Mouse (Mus musculus): ENCODE measurements around the gene Traf2. TPM values are rescaled to one million over a fixed set of nuclear protein-coding genes. Genes with fewer than 3 reads are reported as not detected.

The Traf2 gene
- 106 TPM for polyA plus RNA-seq (2017; shearing (Covaris generic))

GRCm38 (mm10) chr2:25546811-25547491 lies at the start of gene Traf2:
Gene Traf2 (minus strand): TSS chr2:25546940.

GRCm38 (mm10) chr2:25581294-25581864 lies 34.6 kb upstream of the Traf2 start, which contains the start of gene Ajm1:
Gene Ajm1 (minus strand): TSS chr2:25581757.

GRCm38 (mm10) chr2:25574579-25575431 lies 28.1 kb upstream of the Traf2 start, which contains the start of the genes Mamdc4 and Phpt1:
Gene Mamdc4 (minus strand): TSS chr2:25574845.
Gene Phpt1 (minus strand): TSS chr2:25575224.

GRCm38 (mm10) chr2:25557221-25557963 lies 10.7 kb upstream of the Traf2 start, which contains the start of gene Edf1:
Gene Edf1 (plus strand): TSS chr2:25557847.

GRCm38 (mm10) chr2:25501593-25502486 lies 44.9 kb downstream of the Traf2 start, which contains the start of gene C8g:
Gene C8g (minus strand): TSS chr2:25501719.

GRCm38 (mm10) chr2:25500576-25501405 lies 45.9 kb downstream of the Traf2 start, which contains the start of gene Fbxw5:
Gene Fbxw5 (plus strand): TSS chr2:25500750.

GRCm38 (mm10) chr2:25493476-25493961 lies 53.2 kb downstream of the Traf2 start, which contains the start of gene Lcn12:
Gene Lcn12 (minus strand): TSS chr2:25493911.

GRCm38 (mm10) chr2:25469969-25470368 lies 76.8 kb downstream of the Traf2 start, which contains the start of gene Ptgds:
Gene Ptgds (minus strand): TSS chr2:25470046.

Other genes with a start within 250 kb of the Traf2 start
- gene Grin1, start 227.8 kb downstream of the Traf2 start, polyA plus RNA-seq (2017; shearing (Covaris generic)): 0.36 TPM
- 26.1 TPM for gene Man1b1, start 214.6 kb downstream of the Traf2 start, polyA plus RNA-seq (2017; shearing (Covaris generic))
- 23.7 TPM for gene Dpp7, start 190.6 kb downstream of the Traf2 start, polyA plus RNA-seq (2017; shearing (Covaris generic))
- 12.9 TPM for gene Uap1l1, start 181.3 kb downstream of the Traf2 start, polyA plus RNA-seq (2017; shearing (Covaris generic))
- gene Sapcd2, start 174.6 kb downstream of the Traf2 start, polyA plus RNA-seq (2017; shearing (Covaris generic)): 0.37 TPM
- not detected for gene Entpd2, start 151.1 kb downstream of the Traf2 start, polyA plus RNA-seq (2017; shearing (Covaris generic))
- gene Npdc1, start 147.6 kb downstream of the Traf2 start, polyA plus RNA-seq (2017; shearing (Covaris generic)): 1.1 TPM
- gene Fut7, start 123.7 kb downstream of the Traf2 start, polyA plus RNA-seq (2017; shearing (Covaris generic)): 6.8 TPM
- gene Abca2, start 118.2 kb downstream of the Traf2 start, polyA plus RNA-seq (2017; shearing (Covaris generic)): 19.7 TPM
- gene Clic3, start 90.1 kb downstream of the Traf2 start, polyA plus RNA-seq (2017; shearing (Covaris generic)): 5.3 TPM
- 117 TPM for gene Paxx, start 85.8 kb downstream of the Traf2 start, polyA plus RNA-seq (2017; shearing (Covaris generic))
- gene Ptgds, start 76.9 kb downstream of the Traf2 start, polyA plus RNA-seq (2017; shearing (Covaris generic)): not detected
- not detected for gene Lcn12, start 53.0 kb downstream of the Traf2 start, polyA plus RNA-seq (2017; shearing (Covaris generic))
- gene Fbxw5, start 46.2 kb downstream of the Traf2 start, polyA plus RNA-seq (2017; shearing (Covaris generic)): 125 TPM
- 10.0 TPM for gene C8g, start 45.2 kb downstream of the Traf2 start, polyA plus RNA-seq (2017; shearing (Covaris generic))
- 249 TPM for gene Edf1, start 10.9 kb upstream of the Traf2 start, polyA plus RNA-seq (2017; shearing (Covaris generic))
- 1.0 TPM for gene Mamdc4, start 27.9 kb upstream of the Traf2 start, polyA plus RNA-seq (2017; shearing (Covaris generic))
- 88.8 TPM for gene Phpt1, start 28.3 kb upstream of the Traf2 start, polyA plus RNA-seq (2017; shearing (Covaris generic))
- gene Ajm1, start 34.8 kb upstream of the Traf2 start, polyA plus RNA-seq (2017; shearing (Covaris generic)): not detected
- 8.2 TPM for gene Rabl6, start 61.6 kb upstream of the Traf2 start, polyA plus RNA-seq (2017; shearing (Covaris generic))
- gene Ccdc183, start 70.7 kb upstream of the Traf2 start, polyA plus RNA-seq (2017; shearing (Covaris generic)): not detected
- gene Tmem141, start 75.1 kb upstream of the Traf2 start, polyA plus RNA-seq (2017; shearing (Covaris generic)): 2.1 TPM
- 5.9 TPM for gene Fcna, start 81.1 kb upstream of the Traf2 start, polyA plus RNA-seq (2017; shearing (Covaris generic))
- not detected for gene Lcn8, start 106.2 kb upstream of the Traf2 start, polyA plus RNA-seq (2017; shearing (Covaris generic))
- not detected for gene Lcn5, start 111.0 kb upstream of the Traf2 start, polyA plus RNA-seq (2017; shearing (Covaris generic))
- gene Lcn6, start 129.8 kb upstream of the Traf2 start, polyA plus RNA-seq (2017; shearing (Covaris generic)): 0.31 TPM
- 0.33 TPM for gene Lcn10, start 135.8 kb upstream of the Traf2 start, polyA plus RNA-seq (2017; shearing (Covaris generic))
- 0.88 TPM for gene Obp2a, start 153.1 kb upstream of the Traf2 start, polyA plus RNA-seq (2017; shearing (Covaris generic))
- 119 TPM for gene Bmyc, start 159.8 kb upstream of the Traf2 start, polyA plus RNA-seq (2017; shearing (Covaris generic))
- gene Obp2b, start 190.1 kb upstream of the Traf2 start, polyA plus RNA-seq (2017; shearing (Covaris generic)): not detected
- not detected for gene Lcn3, start 218.6 kb upstream of the Traf2 start, polyA plus RNA-seq (2017; shearing (Covaris generic))
- not detected for gene Lcn11, start 230.1 kb upstream of the Traf2 start, polyA plus RNA-seq (2017; shearing (Covaris generic))
- not detected for gene Gm13539, start 235.3 kb upstream of the Traf2 start, polyA plus RNA-seq (2017; shearing (Covaris generic))